In genomic region chr13:55000433-55000832, GRCm38 (mm10) we compare ENCODE assay signal across 27 mouse cellular contexts. TPM values are rescaled to one million over a fixed set of nuclear protein-coding genes. Genes with fewer than 3 reads are reported as not detected.
A peak's percentile ranks its signal among the peaks of the same experiment; 100 is the strongest.
DNase-seq lines count a peak whose midpoint lies in the region; TF ChIP-seq lines count a peak whose summit lies in the region.
"Had no signal": no experiment of that assay in that cellular context is flagged by ENCODE, and none has a peak within 500 bp of the region (broad histone marks: within the 10 kb centered on the region; RNA-seq: fewer than 3 reads in every experiment).

No protein-coding gene starts in this region.

- DNase-seq in layer of hippocampus, adult 2 months (ENCODE audit: low spot score in 2 of 2): peak in 1 of 2 experiments; percentile 40
- DNase-seq in layer of hippocampus, adult 8-10 months (ENCODE audit: low spot score in 2 of 2): no peak
- DNase-seq in frontal cortex, postnatal 14 days (ENCODE audit: low spot score in 2 of 2): peak; percentile 47 to 63
- peak; percentile 36 to 60 for DNase-seq in left cerebral cortex, adult 2 months (ENCODE audit: extremely low spot score in 1 of 2, low spot score in 2 of 2)
- DNase-seq in right cerebral cortex, postnatal 14 days: peak; percentile 49
- DNase-seq in heart, adult 8-10 months (ENCODE audit: low spot score): no peak
- DNase-seq in gastrocnemius, postnatal 10 days: no peak
- no peak for DNase-seq in thymus, postnatal 4 days
- DNase-seq: adrenal gland, adult 2 months; cerebellum, adult 9-10 months; gastrocnemius, postnatal 14 days; heart, adult 18-20 months; heart, postnatal 14 days; kidney, postnatal 25 days; liver; lung, postnatal 4 days; retina, postnatal 1 day; spleen, adult 18-20 months had no signal

- H3K27ac ChIP-seq in layer of hippocampus, adult 2 months: peak overlapping the region; percentile 23; the same call in 1 of the 2 replicates
- H3K27ac ChIP-seq in left cerebral cortex, adult 2 months: peak overlapping the region; percentile 64; the same call in 1 of the 2 replicates
- H3K27ac ChIP-seq: heart, embryonic 13.5 days; hindbrain, postnatal 0 days; limb, embryonic 10.5 days; liver, embryonic 15.5 days; lung, embryonic 15.5 days; midbrain, embryonic 15.5 days; neural tube, embryonic 13.5 days had no signal

- no peak overlapping the region for H3K4me3 ChIP-seq in layer of hippocampus, adult 2 months
- H3K4me3 ChIP-seq in left cerebral cortex, adult 2 months: no peak overlapping the region
- H3K4me3 ChIP-seq: heart, embryonic 13.5 days; limb, embryonic 10.5 days; liver, embryonic 15.5 days; lung, embryonic 15.5 days; midbrain, embryonic 15.5 days; myocyte; neural tube, embryonic 13.5 days had no signal

- intact Hi-C loops in left cerebral cortex, adult 2 months (cut with DNase I): loop anchor here (2.0 to 5.0 kb wide), 3 partner anchors 42 to 203 kb away; no protein-coding TSS in a partner anchor

- no peak for TF ChIP-seq CTCF in layer of hippocampus, adult 2 months (conservative IDR thresholded peaks at IDR 0.05)
- TF ChIP-seq CTCF in left cerebral cortex, adult 2 months (IDR thresholded peaks at IDR 0.05): no peak; the same call in 1 of the 2 replicates

RNA-seq across cellular contexts. Expression of gene Hk3, which starts 20.8 kb away (rescaled TPM):
- total RNA-seq in layer of hippocampus, adult 2 months (2021): 1 to 10 TPM; 1.1 to 1.3 TPM
- total RNA-seq in layer of hippocampus, adult 8-10 months (2022): 1 to 10 TPM; 1.4 to 4.3 (median 2.5) TPM
- total RNA-seq in left cerebral cortex, adult 2 months (2021): 1 to 10 TPM; 1.2 to 1.3 TPM
- total RNA-seq in heart, adult 8-10 months (2022): 1 to 10 TPM in 1 of 4 experiments, under 1 TPM in 3; 0.83 to 1.1 (median 0.85) TPM
- 1 to 10 TPM in 1 of 2 experiments, under 1 TPM in 1; 0.85 to 1.3 TPM for total RNA-seq in gastrocnemius, postnatal 10 days (2021)
- total RNA-seq: MEL had no signal

RNA-seq across cellular contexts. Expression of gene Unc5a, which starts 51.2 kb away (rescaled TPM):
- 100 to 1,000 TPM; 146 to 148 TPM for total RNA-seq in layer of hippocampus, adult 2 months (2021)
- total RNA-seq in layer of hippocampus, adult 8-10 months (2022): 100 to 1,000 TPM; 127 to 154 (median 141) TPM
- 100 to 1,000 TPM; 110 to 116 TPM for total RNA-seq in left cerebral cortex, adult 2 months (2021)
- 1 to 10 TPM in 2 of 4 experiments, under 1 TPM in 2; 0.80 to 1.7 (median 0.98) TPM for total RNA-seq in heart, adult 8-10 months (2022)
- 1 to 10 TPM; 3.7 to 4.8 TPM for total RNA-seq in gastrocnemius, postnatal 10 days (2021)
- total RNA-seq: MEL had no signal

Comparison
In these comparisons a context has a peak if more than half of its experiments do, and no peak if none do; other contexts are left out.
1. DNase-seq: peak in frontal cortex, postnatal 14 days (2 of 2), left cerebral cortex, adult 2 months (2 of 2) and right cerebral cortex, postnatal 14 days (single experiment); none in layer of hippocampus, adult 8-10 months (0 of 2), heart, adult 8-10 months (single experiment), gastrocnemius, postnatal 10 days (single experiment) and thymus, postnatal 4 days (single experiment).
2. RNA of gene Unc5a, which starts 51.2 kb away (total RNA-seq): 146 to 148 TPM in layer of hippocampus, adult 2 months, 127 to 154 TPM in layer of hippocampus, adult 8-10 months and 110 to 116 TPM in left cerebral cortex, adult 2 months; 3.7 to 4.8 TPM in gastrocnemius, postnatal 10 days and 0.80 to 1.7 TPM in heart, adult 8-10 months; every median in the first group is over 10 times any median in the second.